Mouse (Mus musculus) left cerebral cortex, postnatal 14 days (tissue): ENCODE results near the gene Exoc3. TPM values are rescaled to one million over a fixed set of nuclear protein-coding genes. Genes with fewer than 3 reads are reported as not detected.

ENCODE experiments used
- DNase-seq, 2 experiments: peaks; one replicate each; pipeline ENCODE4 v3.0.0; 2021 to 2022; ENCODE audit warnings: low spot score in 2 of 2, mixed read lengths in 1 of 2
- intact Hi-C: fragments of 180-260 bp; cut with DNase I; formaldehyde crosslinking; loops from one replicate; pipeline ENCODE4 v1.15.1; 2025
- long read RNA-seq, 2 experiments: library from polyadenylated mRNA; stranded (forward); transcript quantifications; one replicate each; pipeline ENCODE4 v2.0.0; 2021
- total RNA-seq, 2 experiments: library from RNA; stranded (reverse); gene quantifications; 2 replicates each; pipeline ENCODE4 v1.2.3; 2021

The Exoc3 gene
- 10 to 100 TPM; 67.6 to 71.4 TPM for total RNA-seq
- long read RNA-seq, experiment 1, full-length matches to known transcripts, result 56 of 110 reads
- long read RNA-seq, experiment 1, partial matches to known transcripts, result 12 of 110 reads
- long read RNA-seq, experiment 1, other reads (novel, unspliced or antisense), result 42 of 110 reads
- long read RNA-seq, experiment 2, full-length matches to known transcripts, result 56 of 103 reads
- long read RNA-seq, experiment 2, partial matches to known transcripts, result 10 of 103 reads
- long read RNA-seq, experiment 2, other reads (novel, unspliced or antisense), result 37 of 103 reads

- intact Hi-C loops, result no loop called here
- DNase-seq, result peak; percentile 89 to 90
Observed at GRCm38 (mm10) chr13:74208317-74208985, at the start of gene Exoc3. TSS of gene Exoc3 (minus strand) at chr13:74208732.

- no peak for DNase-seq
- intact Hi-C loops, result no loop called here
Observed at GRCm38 (mm10) chr13:74246494-74246893, 38.0 kb upstream of the Exoc3 start.

DNA sequence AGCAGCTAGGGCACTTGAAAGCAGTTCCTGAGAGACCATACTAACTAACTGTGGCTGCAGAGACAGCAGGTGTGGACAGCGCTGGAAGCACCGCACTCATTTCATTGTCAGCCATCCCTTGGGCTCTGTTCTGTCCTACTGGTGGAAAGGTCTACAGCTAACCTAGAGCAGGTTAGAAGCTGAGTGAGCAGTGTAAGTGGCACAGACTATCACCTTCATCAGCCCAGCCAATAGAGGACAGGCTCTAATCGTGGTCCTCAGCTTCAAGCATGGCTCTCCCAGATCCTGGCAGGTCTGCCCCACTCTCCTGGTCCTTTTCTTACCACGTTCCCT is 37.3 kb upstream of the Exoc3 start:
- no peak for DNase-seq
- intact Hi-C loops, result no loop called here

DNA sequence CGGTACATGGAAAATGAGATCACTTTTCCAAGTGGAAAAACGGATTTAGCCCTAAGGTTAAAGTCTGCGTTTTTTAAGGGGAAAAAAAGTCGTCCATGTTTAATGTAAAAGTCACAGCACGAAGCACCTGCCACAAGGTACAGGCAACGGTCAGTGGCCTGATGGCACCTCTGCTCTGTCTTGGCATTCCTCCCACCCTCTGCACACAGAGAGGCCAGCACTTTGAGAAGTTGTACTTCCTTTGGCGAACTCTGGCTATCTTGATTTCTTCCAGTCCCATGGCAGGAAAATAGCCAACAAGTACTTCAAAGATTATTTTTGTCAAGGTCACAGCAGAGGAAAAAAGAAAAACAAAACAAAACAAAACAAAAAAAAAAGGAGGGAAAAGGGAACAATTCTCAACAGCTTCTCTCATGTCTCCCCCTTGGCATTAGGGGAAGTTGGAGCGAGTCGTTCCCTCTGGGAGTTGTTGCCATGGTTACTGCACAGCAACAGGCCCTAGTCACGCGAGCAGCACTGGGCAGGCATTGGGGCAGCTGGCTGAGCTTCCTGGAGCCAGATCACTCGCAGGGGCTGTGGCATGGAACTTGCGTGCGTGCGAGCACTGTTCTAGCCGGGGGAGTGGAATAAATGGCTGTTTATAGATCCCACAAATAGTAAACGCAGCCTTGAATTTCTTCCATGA is 36.8 kb upstream of the Exoc3 start:
- peak; percentile 69 to 73 for DNase-seq
- intact Hi-C loops, result no loop called here

DNA sequence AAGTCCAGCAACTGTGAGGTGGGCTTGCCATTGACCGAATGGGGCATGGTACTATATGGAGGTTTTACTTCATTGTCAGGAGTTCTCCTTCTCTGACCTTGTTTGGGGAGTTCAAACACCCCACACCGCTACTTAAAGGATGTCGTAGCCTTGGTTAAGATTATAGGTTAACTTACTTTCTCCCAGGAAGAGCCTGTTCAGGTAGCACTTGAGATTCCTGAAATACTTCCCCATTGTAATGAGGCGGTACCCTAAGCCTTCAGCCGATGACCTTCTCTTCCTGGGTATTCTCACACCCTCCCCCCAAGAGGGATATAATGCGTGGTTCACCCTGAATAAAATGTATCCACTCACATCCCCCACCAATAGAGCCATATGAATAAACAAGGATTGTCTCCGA is 29.0 kb upstream of the Exoc3 start:
- no peak for DNase-seq
- intact Hi-C loops, result no loop called here

DNA sequence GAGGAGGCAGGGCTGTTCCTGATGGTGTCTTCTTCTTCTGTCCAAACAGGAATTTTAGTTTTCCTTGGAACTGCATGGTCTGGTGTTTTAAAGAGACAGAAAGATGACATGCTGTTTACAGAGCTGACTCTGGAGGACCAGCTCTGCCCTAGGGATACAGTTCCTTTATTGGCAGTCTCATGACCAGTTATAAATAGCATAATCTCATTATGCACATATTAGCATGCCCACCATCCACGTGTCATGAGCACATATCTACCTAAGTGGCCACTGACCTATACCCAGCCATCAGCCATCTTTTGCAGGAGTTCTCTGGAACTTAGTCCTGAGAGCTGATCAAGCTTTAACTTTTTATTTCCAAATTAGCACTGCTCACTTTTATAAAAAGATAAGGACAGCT is 12.1 kb upstream of the Exoc3 start:
- no peak for DNase-seq
- intact Hi-C loops, result no loop called here

- no peak for DNase-seq
- intact Hi-C loops, result no loop called here
Observed at GRCm38 (mm10) chr13:74218441-74218840, 9.9 kb upstream of the Exoc3 start.

GRCm38 (mm10) chr13:74208986-74209345 is 434 bp upstream of the Exoc3 start:
- peak; percentile 21 to 24 for DNase-seq
- intact Hi-C loops, result no loop called here

DNA sequence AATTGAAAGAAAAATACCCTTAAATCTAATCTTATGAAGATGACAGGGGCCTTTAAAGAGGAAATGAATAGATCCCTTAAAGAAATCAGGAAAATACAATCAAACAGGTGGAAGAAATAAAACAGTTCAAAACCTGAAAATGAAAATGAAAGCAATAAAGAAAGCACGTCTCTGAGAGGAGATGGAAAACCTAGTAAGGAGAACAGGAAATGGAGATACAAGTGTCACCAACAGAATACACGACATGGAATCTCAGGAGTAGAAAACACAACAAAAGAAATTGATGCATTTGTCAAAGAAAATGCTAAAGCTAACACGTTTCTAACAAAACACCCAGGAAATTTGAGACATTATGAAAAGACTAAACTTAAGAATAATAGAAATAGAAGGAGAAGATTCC is 12.1 kb downstream of the Exoc3 start:
- no peak for DNase-seq
- intact Hi-C loops, result no loop called here

- DNase-seq, result peak in 1 of 2 experiments; percentile 15
- intact Hi-C loops, result loop anchor here (5.0 kb wide), 1 partner anchor 110 kb away; no protein-coding TSS in a partner anchor
Observed at GRCm38 (mm10) chr13:74192613-74193012, 15.9 kb downstream of the Exoc3 start.

- DNase-seq, result no peak
Observed at GRCm38 (mm10) chr13:74183011-74183695, 25.4 kb downstream of the Exoc3 start.

DNA sequence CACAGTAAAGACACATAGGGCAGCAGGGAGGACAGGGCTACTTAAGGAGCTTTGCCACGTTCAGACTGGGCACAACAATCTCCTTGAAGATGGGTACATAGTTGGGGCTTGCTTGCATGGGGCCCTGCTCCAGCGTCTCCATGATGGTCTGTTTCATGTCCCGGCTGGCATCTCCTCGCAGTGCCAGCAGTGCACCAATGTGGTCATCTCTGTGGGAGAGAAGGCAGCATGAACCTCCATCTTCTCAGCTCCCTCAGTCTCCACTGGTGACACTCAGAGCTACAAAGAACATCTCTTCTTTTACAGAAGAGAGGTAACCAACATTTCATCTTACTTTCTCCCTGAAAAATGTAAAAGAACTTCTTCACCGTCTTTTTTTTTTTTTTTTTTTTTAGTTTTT is 36.5 kb downstream of the Exoc3 start:
- intact Hi-C loops, result no loop called here
- DNase-seq, result no peak

More at GRCm38 (mm10) chr13:74183011-74183695, 25.4 kb downstream of the Exoc3 start:
- intact Hi-C loops, result no loop called here

DNA sequence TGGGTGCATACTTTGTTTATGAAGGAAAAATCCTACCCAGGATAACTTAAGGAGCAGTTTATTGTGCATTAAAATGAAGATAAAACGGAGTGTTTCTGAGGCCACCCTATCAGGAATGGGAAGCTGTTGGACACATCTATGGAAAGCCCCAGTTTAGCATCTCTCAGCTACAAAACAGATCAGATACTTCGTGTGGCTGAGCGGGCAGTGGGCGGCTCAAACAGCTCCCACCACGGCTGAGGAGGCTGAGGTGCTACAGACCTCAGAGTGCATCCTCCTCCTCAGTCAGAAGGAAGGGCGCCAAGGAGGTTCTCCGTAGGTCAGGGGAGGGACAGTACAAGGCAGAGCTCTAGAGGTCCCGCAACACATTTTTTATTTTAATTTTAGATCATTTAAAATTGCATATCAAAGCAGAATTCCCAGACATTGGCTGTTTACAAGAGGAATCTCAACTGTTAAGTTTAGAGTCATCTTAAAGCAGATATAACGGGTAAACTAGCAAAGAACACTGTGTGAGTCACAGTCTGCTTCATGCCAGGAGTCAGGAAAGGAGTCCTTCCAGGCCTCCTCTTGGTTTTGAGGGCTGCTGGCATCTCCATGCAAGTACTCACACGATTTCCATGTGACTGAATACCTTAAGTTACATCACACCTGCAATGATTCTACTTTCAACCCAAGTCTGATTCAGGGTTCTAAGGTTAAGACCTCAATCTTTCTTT is 38.9 kb downstream of the Exoc3 start:
- peak in 1 of 2 experiments; percentile 31 for DNase-seq
- intact Hi-C loops, result loop anchor here (10.0 kb wide), 1 partner anchor 195 kb away; no protein-coding TSS in a partner anchor

- intact Hi-C loops, result loop anchor here (10.0 kb wide), 1 partner anchor 193 kb away; no protein-coding TSS in a partner anchor
- no peak for DNase-seq
Observed at GRCm38 (mm10) chr13:74167492-74167891, 41.0 kb downstream of the Exoc3 start.

- no peak for DNase-seq
- intact Hi-C loops, result loop anchor here (10.0 kb wide), 1 partner anchor 192 kb away; no protein-coding TSS in a partner anchor
Observed at GRCm38 (mm10) chr13:74167057-74167413, 41.5 kb downstream of the Exoc3 start.

- intact Hi-C loops, result loop anchor here (10.0 kb wide), 1 partner anchor 192 kb away; no protein-coding TSS in a partner anchor
Observed at GRCm38 (mm10) chr13:74166348-74167056, 42.0 kb downstream of the Exoc3 start.

GRCm38 (mm10) chr13:74147327-74147726 is 61.2 kb downstream of the Exoc3 start:
- intact Hi-C loops, result no loop called here
- no peak for DNase-seq

More at GRCm38 (mm10) chr13:74166348-74167056, 42.0 kb downstream of the Exoc3 start:
- peak; percentile 30 to 51 for DNase-seq

DNA sequence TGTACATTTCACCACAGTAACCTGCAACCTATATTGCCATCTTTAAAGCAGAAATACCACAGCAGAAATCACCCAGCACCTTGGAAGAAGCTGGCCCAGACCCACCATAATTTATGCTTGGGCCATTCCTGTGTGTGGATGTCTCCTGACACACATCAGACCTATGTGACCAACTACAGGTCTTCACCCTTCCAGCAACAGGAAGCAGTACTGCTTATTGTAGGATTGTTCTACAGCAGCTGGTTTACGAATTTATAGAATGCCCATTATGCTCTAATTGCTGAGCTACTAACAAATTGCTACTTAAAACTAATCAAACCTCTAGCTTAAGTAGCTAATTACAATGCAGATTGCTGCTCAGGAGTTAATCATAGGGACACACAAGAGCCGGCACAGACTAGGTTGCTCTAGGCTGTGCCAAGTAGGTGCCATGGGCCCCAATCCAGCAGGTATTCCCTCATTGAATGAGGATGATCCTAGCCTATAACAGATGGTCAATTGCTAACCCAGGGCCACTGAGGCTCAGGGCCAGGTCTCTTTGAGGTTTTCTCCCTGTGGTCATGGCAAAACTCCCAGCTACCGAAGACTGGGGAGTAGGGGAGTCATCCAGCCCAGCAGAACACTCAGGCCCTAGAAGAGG is 62.4 kb downstream of the Exoc3 start:
- intact Hi-C loops, result no loop called here
- no peak for DNase-seq
